ENCODE assay signal across 16 mouse cellular contexts in genomic region chr3:40410749-40411310, GRCm38 (mm10).
"Had no signal": no experiment of that assay in that cellular context is flagged by ENCODE, and none has a peak within 500 bp of the region (broad histone marks: within the 10 kb centered on the region; RNA-seq: fewer than 3 reads in every experiment).

No protein-coding gene starts in this region.

- DNase-seq: lung, postnatal 4 days; retina, postnatal 1 day; right cerebral cortex, postnatal 4 days; spleen, adult 18-20 months; thymus, adult 18-20 months; thymus, postnatal 14 days had no signal

- H3K4me1 ChIP-seq: liver, embryonic 15.5 days; midbrain, embryonic 12.5 days; neural tube, embryonic 13.5 days had no signal

- H3K9me3 ChIP-seq: limb, embryonic 13.5 days; liver, embryonic 15.5 days; midbrain, embryonic 12.5 days; neural tube, embryonic 13.5 days had no signal

- H3K9ac ChIP-seq: limb, embryonic 13.5 days; liver, embryonic 15.5 days; midbrain, embryonic 12.5 days; neural tube, embryonic 13.5 days had no signal

- H3K27me3 ChIP-seq: limb, embryonic 13.5 days; liver, embryonic 15.5 days; midbrain, embryonic 12.5 days; neural tube, embryonic 13.5 days had no signal

- H3K4me3 ChIP-seq: layer of hippocampus, adult 2 months; limb, embryonic 13.5 days; liver, embryonic 15.5 days; midbrain, embryonic 12.5 days; neural tube, embryonic 13.5 days had no signal

- H3K36me3 ChIP-seq: limb, embryonic 13.5 days; liver, embryonic 15.5 days; midbrain, embryonic 12.5 days; neural tube, embryonic 13.5 days had no signal

- H3K4me2 ChIP-seq: limb, embryonic 13.5 days; liver, embryonic 11.5 days; liver, embryonic 15.5 days; midbrain, embryonic 12.5 days; neural tube, embryonic 13.5 days had no signal

- H3K27ac ChIP-seq: layer of hippocampus, adult 2 months; limb, embryonic 13.5 days; liver, embryonic 15.5 days; midbrain, embryonic 12.5 days; neural tube, embryonic 13.5 days had no signal

- ATAC-seq: hindbrain, embryonic 16.5 days; inflammation-experienced regulatory T-cells, adult 6 months; intestine, postnatal 0 days; midbrain, embryonic 16.5 days had no signal
